Mouse (Mus musculus): ENCODE measurements around the gene Sorbs1. TPM values are rescaled to one million over a fixed set of nuclear protein-coding genes. Genes with fewer than 3 reads are reported as not detected.

Sorbs1 gene
- polyA plus RNA-seq, 1 experiment = 79.3 TPM

- no peaks in the 10 kb centered on the region; the same call in 1 of the 2 replicates for H3K27me3 ChIP-seq (ENCODE audit: control insufficient read depth, insufficient read depth, low read length)
- 55% methylated on average over 5 of the region's 5 CpGs for WGBS
- H3K4me1 ChIP-seq (ENCODE audit: control insufficient read depth, insufficient read depth, low read length) = no peaks in the 10 kb centered on the region
- TF ChIP-seq CTCF (IDR thresholded peaks at IDR 0.05; ENCODE audit: borderline replicate concordance, insufficient read depth, low read depth, low read length) (no peak), POLR2A (IDR thresholded peaks at IDR 0.05; ENCODE audit: borderline replicate concordance, insufficient read depth, low read length) (no peak)
- no peak overlapping the region for H3K4me3 ChIP-seq (replicated peaks; ENCODE audit: insufficient read depth, low read depth, low read length)
- DNase-seq = no peak
- no peak overlapping the region for H3K27ac ChIP-seq (ENCODE audit: insufficient read depth, low read length)
Observed at GRCm38 (mm10) chr19:40269526-40269925, 244.1 kb downstream of the Sorbs1 start.

GRCm38 (mm10) chr19:40268493-40268892 lies 245.1 kb downstream of the Sorbs1 start:
- Histone ChIP-seq H3K4me1 (ENCODE audit: control insufficient read depth, insufficient read depth, low read length) (no peaks in the 10 kb centered on the region), H3K27ac (ENCODE audit: insufficient read depth, low read length) (no peak overlapping the region), H3K4me3 (replicated peaks; ENCODE audit: insufficient read depth, low read depth, low read length) (no peak overlapping the region), H3K27me3 (ENCODE audit: control insufficient read depth, insufficient read depth, low read length) (no peaks in the 10 kb centered on the region; the same call in 1 of the 2 replicates)
- DNase-seq = no peak
- TF ChIP-seq POLR2A (IDR thresholded peaks at IDR 0.05; ENCODE audit: borderline replicate concordance, insufficient read depth, low read length) (no peak), CTCF (IDR thresholded peaks at IDR 0.05; ENCODE audit: borderline replicate concordance, insufficient read depth, low read depth, low read length) (no peak)
- WGBS = 93% methylated on average over 3 of the region's 3 CpGs

- Histone ChIP-seq H3K4me3 (replicated peaks; ENCODE audit: insufficient read depth, low read depth, low read length) (no peak overlapping the region), H3K27ac (ENCODE audit: insufficient read depth, low read length) (no peak overlapping the region), H3K27me3 (ENCODE audit: control insufficient read depth, insufficient read depth, low read length) (no peaks in the 10 kb centered on the region; the same call in 1 of the 2 replicates), H3K4me1 (ENCODE audit: control insufficient read depth, insufficient read depth, low read length) (no peaks in the 10 kb centered on the region)
- 100% methylated on average over 1 of the region's 1 CpGs for WGBS
- TF ChIP-seq POLR2A (IDR thresholded peaks at IDR 0.05; ENCODE audit: borderline replicate concordance, insufficient read depth, low read length) (no peak), CTCF (IDR thresholded peaks at IDR 0.05; ENCODE audit: borderline replicate concordance, insufficient read depth, low read depth, low read length) (no peak)
- DNase-seq = no peak
Observed at GRCm38 (mm10) chr19:40267380-40267779, 246.2 kb downstream of the Sorbs1 start.

GRCm38 (mm10) chr19:40259485-40259884 lies 254.1 kb downstream of the Sorbs1 start:
- Histone ChIP-seq H3K4me3 (replicated peaks; ENCODE audit: insufficient read depth, low read depth, low read length) (no peak overlapping the region), H3K27ac (ENCODE audit: insufficient read depth, low read length) (no peak overlapping the region), H3K4me1 (ENCODE audit: control insufficient read depth, insufficient read depth, low read length) (no peaks in the 10 kb centered on the region), H3K27me3 (ENCODE audit: control insufficient read depth, insufficient read depth, low read length) (no peaks in the 10 kb centered on the region)
- WGBS = 100% methylated on average over 1 of the region's 1 CpGs
- TF ChIP-seq POLR2A (IDR thresholded peaks at IDR 0.05; ENCODE audit: borderline replicate concordance, insufficient read depth, low read length) = no peak
- DNase-seq = no peak

- H3K27me3 ChIP-seq (ENCODE audit: control insufficient read depth, insufficient read depth, low read length) = no peaks in the 10 kb centered on the region
- H3K27ac ChIP-seq (ENCODE audit: insufficient read depth, low read length) = no peak overlapping the region
- 75% methylated on average over 4 of the region's 4 CpGs for WGBS
- H3K4me3 ChIP-seq (replicated peaks; ENCODE audit: insufficient read depth, low read depth, low read length) = no peak overlapping the region
- no peak for DNase-seq
- no peaks in the 10 kb centered on the region for H3K4me1 ChIP-seq (ENCODE audit: control insufficient read depth, insufficient read depth, low read length)
- TF ChIP-seq CTCF (IDR thresholded peaks at IDR 0.05; ENCODE audit: borderline replicate concordance, insufficient read depth, low read depth, low read length) (no peak), POLR2A (IDR thresholded peaks at IDR 0.05; ENCODE audit: borderline replicate concordance, insufficient read depth, low read length) (no peak)
Observed at GRCm38 (mm10) chr19:40257396-40257795, 256.2 kb downstream of the Sorbs1 start.

- no peaks in the 10 kb centered on the region for H3K27me3 ChIP-seq (ENCODE audit: control insufficient read depth, insufficient read depth, low read length)
- TF ChIP-seq CTCF (IDR thresholded peaks at IDR 0.05; ENCODE audit: borderline replicate concordance, insufficient read depth, low read depth, low read length) (no peak), POLR2A (IDR thresholded peaks at IDR 0.05; ENCODE audit: borderline replicate concordance, insufficient read depth, low read length) (no peak)
- H3K4me1 ChIP-seq (ENCODE audit: control insufficient read depth, insufficient read depth, low read length) = no peaks in the 10 kb centered on the region
- 53% methylated on average over 2 of the region's 2 CpGs for WGBS
- no peak overlapping the region for H3K4me3 ChIP-seq (replicated peaks; ENCODE audit: insufficient read depth, low read depth, low read length)
- no peak overlapping the region for H3K27ac ChIP-seq (ENCODE audit: insufficient read depth, low read length)
- no peak for DNase-seq
Observed at GRCm38 (mm10) chr19:40256376-40257050, 257.1 kb downstream of the Sorbs1 start.

- 80% methylated on average over 1 of the region's 1 CpGs for WGBS
- no peaks in the 10 kb centered on the region for H3K4me1 ChIP-seq (ENCODE audit: control insufficient read depth, insufficient read depth, low read length)
- H3K27ac ChIP-seq (ENCODE audit: insufficient read depth, low read length) = no peak overlapping the region
- no peak for TF ChIP-seq POLR2A (IDR thresholded peaks at IDR 0.05; ENCODE audit: borderline replicate concordance, insufficient read depth, low read length)
- no peak for TF ChIP-seq CTCF (IDR thresholded peaks at IDR 0.05; ENCODE audit: borderline replicate concordance, insufficient read depth, low read depth, low read length)
- DNase-seq = no peak
- no peaks in the 10 kb centered on the region for H3K27me3 ChIP-seq (ENCODE audit: control insufficient read depth, insufficient read depth, low read length)
- no peak overlapping the region for H3K4me3 ChIP-seq (replicated peaks; ENCODE audit: insufficient read depth, low read depth, low read length)
Observed at GRCm38 (mm10) chr19:40255561-40255960, 258.0 kb downstream of the Sorbs1 start.

GRCm38 (mm10) chr19:40254741-40255140 lies 258.8 kb downstream of the Sorbs1 start:
- 92% methylated on average over 3 of the region's 3 CpGs for WGBS
- no peak for TF ChIP-seq POLR2A (IDR thresholded peaks at IDR 0.05; ENCODE audit: borderline replicate concordance, insufficient read depth, low read length)
- no peak for TF ChIP-seq CTCF (IDR thresholded peaks at IDR 0.05; ENCODE audit: borderline replicate concordance, insufficient read depth, low read depth, low read length)
- Histone ChIP-seq H3K27ac (ENCODE audit: insufficient read depth, low read length) (no peak overlapping the region), H3K4me1 (ENCODE audit: control insufficient read depth, insufficient read depth, low read length) (no peaks in the 10 kb centered on the region), H3K27me3 (ENCODE audit: control insufficient read depth, insufficient read depth, low read length) (no peaks in the 10 kb centered on the region), H3K4me3 (replicated peaks; ENCODE audit: insufficient read depth, low read depth, low read length) (no peak overlapping the region)
- no peak for DNase-seq

Measured in cerebellum, adult 2 months (tissue).